Mouse (Mus musculus): ENCODE data around the gene Bhlha15.

The Bhlha15 gene

DNA sequence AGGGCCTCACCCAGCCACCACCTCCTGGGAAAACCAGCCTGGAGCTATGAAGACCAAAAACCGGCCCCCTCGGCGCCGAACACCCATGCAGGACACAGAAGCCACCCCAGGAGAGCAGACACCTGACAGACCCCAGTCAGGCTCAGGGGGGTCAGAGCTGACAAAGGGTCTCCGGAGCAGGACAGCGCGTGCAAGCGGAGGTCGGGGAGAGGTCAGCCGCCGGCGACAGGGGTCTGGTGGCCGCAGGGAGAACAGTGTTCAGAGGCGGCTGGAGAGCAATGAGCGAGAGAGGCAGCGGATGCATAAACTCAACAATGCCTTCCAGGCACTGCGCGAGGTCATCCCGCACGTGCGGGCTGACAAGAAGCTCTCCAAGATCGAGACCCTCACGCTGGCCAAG is 940 bp downstream of the Bhlha15 start:
- DNase-seq (ENCODE audit: low spot score), result no peak

DNA sequence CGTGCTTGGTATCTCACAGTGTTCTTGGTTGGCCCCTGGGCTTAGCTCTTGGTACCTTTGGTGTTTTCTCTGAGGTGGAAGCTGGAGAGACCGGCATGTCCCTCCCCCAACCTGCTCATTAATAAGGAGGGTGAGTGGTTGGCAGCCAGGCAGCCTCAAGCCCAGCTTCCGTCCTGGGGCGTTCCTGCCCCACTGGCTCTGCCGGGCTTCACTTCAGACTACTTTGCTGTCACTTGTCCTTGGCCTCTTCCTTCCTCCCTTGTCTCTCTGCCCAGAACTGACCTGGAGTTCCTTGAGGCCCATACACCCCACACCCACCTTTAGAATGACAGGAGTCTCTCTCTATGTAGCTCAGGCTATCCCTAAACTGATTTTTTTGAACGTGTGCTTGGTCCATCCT is 2.6 kb downstream of the Bhlha15 start:
- DNase-seq (ENCODE audit: low spot score), result no peak

DNA sequence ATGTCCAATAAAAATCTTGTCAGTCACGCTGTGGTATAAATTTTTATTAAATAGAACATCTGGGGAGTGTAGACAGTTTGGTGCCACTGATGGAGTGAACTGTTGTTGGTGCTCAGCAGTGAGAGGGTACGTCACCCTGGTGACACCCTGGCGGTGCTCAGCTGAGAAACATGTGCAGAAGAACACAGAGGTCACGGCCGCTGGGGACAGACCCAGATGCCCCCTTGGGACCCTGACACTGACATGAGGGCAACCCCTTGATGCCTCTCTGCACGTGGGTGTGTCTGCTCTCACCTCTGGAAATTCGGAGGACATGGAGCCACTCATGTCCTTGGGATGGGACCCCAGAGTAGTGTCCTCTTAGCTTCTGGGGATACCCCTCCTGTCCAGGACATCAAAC is 4.3 kb downstream of the Bhlha15 start:
- DNase-seq (ENCODE audit: low spot score), result no peak

DNA sequence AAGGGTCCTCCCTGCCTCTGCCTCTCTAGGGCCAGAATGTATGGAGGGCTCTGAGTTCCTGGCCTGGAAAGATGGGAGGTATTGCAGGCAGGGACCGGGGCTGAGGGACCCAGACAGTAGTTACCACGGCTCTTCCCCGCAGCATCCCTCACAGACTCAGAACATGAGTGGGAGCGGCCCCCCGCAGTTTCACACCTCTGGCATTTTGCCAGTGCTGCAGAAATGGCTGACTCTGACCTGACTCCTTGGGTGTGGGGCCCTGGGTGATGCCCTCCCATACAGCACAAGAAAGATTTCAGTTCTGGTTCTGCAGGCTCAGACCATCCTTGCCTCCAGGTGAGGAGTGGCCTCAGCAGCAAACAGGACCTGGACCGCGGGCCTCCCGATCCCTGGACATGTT is 5.5 kb downstream of the Bhlha15 start:
- no peak for DNase-seq (ENCODE audit: low spot score)

DNA sequence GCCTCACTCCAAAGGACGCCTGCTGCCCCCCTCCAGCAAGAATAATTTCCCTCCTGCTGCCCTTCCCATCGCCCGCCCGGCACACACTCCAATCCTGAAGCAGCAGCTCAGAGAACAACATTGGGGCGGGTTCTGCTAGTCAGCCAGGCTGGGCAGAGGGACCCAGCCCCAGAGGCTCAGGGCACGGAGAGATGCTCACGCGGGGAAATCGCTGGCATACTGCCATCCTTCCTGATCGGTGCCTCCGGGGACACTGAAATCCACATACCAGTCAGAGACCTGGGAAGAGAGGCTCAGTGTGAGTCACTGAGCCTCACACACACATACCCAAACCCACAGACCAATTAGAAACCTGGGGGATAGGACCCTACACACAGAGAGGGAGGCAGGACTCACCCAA is 10.5 kb downstream of the Bhlha15 start:
- no peak for DNase-seq (ENCODE audit: low spot score)

DNA sequence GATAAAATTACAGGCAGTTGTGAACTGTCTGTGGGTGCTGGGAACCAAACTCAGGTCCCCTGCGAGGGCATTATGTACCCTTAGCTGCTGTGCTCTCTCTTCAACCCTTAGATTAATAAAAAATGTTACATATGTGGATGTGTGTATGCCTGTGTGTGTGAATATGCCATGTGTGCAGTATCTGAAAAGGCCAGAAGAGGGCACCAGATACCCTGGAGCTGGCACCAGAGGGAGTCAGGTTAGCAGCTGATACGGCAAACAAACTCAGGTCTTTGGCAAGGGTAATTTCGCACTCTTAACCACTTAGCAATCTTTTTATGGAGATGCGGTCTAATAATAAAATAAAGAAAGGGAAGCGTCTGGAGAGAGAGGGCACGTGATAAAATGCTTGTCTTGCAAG is 12.3 kb downstream of the Bhlha15 start:
- DNase-seq (ENCODE audit: low spot score), result no peak

DNA sequence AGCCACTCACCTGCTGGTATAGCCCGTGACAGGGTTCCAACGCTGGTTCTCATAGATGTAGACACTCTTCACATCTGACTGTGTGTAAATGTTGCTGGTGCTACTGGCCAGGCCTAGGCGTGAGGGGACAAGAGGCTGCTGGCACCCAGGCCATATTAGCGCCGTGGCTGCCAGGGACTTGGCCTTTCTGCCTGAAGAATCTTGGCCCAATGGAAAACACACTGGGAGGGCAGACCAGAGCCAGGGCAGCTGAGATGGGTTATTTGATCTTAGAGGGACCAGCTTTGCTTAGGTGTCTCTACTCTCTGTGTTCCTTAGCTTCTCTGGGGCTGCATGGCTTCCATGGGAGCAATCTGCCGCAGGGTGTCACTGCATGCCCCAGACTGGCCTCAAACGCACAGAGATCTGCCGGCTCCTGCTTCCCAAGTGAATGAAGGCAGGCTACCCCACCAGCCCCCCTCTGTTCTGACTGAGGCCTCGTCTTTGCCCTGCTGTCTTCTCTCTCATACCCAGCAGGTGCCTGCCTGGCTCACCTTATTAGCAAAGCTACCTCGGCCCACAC is 13.4 kb downstream of the Bhlha15 start:
- no peak for DNase-seq (ENCODE audit: low spot score)

DNA sequence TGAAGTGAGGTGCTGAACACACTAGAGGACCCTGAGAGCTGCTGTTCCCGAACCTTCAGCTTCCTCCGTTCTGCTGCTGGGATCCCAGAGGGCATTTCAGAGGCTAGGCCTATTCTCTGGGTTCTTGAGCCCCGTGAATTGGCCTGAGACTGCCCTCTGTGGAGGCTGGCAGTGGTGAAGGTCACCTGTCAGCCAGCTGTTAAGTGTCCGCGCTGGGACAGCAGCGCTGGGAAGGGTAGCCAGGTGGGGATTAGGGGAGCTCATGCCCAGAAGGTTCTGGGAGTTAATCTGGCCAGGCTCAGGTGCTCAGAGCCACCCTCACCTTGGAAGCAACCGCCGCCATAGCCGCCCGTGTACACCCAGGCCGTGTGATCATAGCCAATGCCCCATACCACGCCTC is 14.2 kb downstream of the Bhlha15 start:
- no peak for DNase-seq (ENCODE audit: low spot score)

DNA sequence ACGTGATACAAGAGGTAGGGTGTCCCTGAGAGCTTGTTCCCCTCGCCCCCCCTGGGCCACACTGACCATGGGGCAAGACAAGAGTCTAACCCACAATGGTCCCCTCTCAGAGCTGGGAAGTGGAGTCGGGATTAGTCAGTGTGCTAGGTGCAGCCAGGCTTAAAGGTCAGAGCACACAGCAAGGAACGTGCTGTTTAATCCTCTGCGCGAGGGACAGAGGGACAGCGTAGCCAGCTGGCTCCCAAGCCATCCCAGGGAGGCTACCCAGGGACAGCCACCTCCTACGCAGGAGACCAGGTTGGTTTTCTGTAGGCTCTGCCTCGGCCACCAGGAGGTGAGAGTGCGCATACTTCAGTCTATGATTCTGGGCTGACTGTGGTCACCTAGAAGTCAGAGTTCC is 14.8 kb downstream of the Bhlha15 start:
- no peak for DNase-seq (ENCODE audit: low spot score)

DNA sequence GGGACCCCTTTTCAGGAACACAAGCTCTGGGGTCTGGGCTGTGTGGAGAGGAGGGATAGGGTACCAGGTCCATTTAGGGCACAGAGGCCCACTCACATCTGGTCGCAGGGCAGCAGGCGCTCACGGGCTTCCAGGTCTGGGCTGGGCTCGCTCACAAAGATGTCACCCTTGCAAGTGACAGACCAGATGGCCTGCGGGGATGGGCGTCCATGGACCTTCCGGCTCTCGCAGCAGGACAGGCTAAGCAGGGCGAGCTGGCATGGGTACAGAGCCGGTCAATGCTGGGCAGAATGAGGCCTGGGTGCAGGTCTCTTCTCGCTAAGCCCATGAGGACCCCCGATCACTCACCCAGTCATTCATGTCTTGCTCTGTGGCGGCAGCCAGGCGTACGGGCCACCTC is 16.0 kb downstream of the Bhlha15 start:
- no peak for DNase-seq (ENCODE audit: low spot score)

DNA sequence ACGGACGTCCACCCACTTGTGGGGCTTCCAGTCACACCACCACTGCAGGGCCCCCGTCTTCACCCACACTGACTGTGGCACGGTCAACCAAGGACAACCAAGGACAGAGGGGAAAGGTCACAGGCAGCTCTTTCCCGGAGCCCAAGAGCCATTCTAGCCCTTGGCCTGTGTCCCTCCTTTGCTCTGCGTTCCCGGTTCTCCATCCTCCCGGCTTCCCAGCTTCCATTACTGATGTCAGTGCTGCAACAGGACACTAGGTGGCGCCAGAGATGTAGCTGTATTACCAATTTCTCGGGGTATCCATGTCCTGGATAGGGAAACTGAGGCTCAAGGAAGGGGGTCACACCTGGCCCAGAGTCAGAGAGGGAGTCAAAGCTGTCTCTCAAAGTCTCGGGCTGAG is 17.4 kb downstream of the Bhlha15 start:
- no peak for DNase-seq (ENCODE audit: low spot score)

DNA sequence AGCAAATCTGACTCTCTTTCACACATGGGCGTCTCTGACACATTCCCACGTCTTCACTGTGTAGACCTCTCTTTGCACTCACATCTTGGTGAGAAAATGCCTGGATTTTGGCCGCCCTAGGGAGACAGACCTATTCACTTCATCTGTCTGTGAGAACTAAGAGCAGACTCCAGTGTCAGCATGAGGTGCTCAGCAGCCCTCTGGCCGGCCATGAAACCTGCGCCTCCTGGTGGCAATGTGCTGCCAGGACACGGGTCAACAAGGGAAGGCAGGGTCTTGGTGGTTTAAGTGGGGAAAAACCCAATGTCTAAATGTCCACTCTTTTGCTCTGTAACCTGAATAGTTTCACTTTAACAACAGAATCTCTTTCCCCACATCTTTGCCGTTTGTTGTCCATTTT is 24.4 kb downstream of the Bhlha15 start:
- DNase-seq (ENCODE audit: low spot score), result peak; percentile 62

DNA sequence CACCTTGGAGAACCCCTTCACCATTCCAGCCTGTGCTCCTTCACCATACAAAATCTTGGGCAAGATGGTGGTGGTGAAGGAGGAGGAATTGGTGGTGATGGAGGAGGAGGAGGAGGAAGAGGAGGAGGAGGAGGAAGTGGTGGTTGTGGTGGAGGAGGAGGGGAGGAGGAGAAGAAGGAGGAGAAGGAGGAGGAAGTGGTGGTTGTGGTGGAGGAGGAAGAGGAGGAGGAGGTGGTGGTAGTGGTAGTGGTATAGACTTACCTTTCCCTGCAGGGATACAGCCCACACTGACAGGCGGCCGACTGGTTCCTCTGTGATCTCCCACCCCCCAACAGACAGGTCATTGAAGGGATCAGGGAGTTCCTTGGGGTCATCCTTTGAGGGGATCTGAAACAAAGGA is 25.9 kb downstream of the Bhlha15 start:
- no peak for DNase-seq (ENCODE audit: low spot score)

DNA sequence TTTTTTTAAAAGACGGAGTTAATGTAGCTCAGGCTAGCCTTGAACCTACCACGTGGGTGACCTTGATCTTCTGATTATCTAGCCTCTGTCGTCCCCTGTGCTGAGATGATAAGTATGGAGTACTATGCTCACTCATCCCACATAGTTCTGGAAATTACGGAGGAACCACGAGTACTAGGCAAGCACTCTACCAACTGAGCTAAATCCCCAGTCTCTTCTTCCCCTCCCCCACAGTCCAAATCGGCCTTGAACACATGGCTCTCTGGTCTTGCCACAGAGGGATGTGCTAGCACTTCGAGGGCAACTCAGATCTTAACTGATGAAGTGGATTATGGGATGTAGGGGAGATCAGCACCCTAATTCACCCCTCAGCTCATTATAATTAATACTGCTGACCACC is 28.0 kb downstream of the Bhlha15 start:
- DNase-seq (ENCODE audit: low spot score), result no peak

DNA sequence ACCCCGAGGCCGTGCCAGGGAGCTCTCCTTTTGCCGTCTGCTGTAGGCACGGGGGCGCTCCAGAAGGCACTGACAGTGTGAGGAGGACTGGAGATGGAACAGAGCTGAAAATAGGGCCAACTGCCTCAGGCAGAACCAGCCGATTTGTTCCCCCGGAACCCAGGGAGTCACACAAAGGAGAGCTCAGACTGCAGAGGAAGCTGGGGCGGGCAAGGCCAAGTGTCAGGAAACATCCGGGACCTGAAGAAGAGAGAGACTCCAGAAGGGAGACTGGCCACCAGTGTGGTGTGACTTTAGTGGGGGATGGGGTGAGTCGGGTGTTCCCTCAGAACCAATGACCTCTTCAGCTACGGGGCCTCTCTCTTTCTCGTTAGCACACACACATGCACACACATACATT is 29.2 kb downstream of the Bhlha15 start:
- no peak for DNase-seq (ENCODE audit: low spot score)

DNA sequence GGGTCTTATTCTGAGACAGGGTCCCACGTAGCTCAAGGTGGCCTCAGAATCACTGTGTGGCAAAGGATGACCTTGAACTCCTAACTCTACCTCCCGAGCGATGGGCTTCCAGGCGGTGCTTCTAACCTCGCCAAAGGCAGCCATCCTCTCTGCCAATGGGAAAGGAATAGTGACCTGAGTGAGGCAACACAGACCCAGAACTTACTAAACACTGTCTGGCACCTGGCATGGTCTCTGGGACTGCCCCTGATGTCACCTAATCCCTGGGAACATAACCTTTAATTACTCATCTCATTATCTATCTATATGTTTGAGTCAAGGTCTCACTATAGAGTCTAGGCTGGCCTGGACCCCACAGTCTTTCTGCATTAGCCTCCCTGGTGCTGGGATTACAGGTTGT is 29.9 kb downstream of the Bhlha15 start:
- no peak for DNase-seq (ENCODE audit: low spot score)

DNA sequence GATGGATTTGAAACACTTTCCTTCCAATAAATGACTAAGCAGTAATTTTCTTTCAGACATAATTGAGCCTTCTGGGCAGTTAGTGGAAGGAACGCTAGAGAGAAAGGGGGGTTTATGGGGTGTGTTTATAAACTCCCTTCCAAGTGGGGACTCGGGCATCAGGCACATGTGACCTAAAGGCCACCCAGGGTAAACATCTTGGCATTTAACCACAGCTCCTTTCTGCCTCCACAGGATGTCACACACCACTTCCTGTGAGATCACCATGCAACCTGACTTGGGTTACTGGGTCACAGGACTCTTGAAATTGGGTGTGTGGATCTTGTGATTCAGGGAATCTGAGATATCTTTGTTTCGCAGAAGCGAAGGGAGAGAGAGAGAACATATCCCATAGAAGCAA is 31.2 kb downstream of the Bhlha15 start:
- no peak for DNase-seq (ENCODE audit: low spot score)

DNA sequence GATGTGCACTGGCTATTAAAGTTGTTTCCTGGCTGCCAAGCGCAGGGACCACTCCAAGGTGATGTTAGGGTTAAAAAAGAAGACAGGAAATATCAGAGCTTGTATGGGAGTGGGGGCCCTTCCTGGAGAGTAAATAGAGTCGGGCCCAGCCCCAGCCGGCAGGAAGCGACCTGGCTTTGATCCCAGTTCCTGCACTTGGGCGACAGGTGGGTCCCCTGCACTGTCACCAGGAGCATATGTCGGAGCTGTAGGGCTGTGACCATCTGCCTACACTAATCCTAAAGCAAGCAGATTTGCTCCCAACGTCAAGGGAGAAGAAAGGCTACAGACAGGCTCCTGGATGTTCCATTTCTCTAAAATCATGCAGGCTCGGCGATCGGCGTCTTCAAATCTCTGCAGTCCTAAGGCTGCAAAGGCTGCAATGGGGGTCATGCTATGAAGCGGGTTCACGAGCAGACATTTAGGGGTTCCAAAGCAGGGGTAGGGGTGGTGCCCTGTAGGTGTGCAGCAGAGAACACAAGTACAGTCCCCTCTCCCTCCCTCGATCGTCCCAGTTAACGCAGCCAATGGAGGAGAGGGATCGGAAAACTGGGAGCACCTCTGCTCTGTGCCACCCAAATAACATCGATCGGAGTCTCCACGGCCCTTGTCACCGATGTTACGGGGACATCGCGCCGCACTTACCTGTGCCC is 32.9 kb downstream of the Bhlha15 start:
- DNase-seq (ENCODE audit: low spot score), result peak; percentile 41

DNA sequence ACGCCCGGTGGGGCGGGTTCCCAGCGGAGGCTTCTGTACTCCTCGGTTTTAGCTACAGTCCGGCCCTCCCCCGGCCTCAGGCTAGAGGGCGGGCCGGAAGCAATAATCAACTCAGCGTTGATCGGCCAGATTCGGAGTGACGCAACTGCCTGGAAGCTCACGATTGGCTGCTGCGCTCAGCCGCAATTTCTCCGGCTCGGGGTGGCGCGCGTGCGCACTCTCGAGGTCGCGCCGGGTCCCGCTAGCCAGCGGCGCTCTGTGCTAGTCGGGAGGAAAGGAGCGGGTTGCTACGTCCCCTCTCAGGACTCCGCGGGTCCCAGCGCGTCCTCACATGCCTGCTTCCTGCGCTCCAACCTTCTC is 33.4 kb downstream of the Bhlha15 start, which contains the start of gene Tecpr1:
Gene Tecpr1 (minus strand): TSS at position 113 of the 360 bp plus-strand sequence.
- DNase-seq (ENCODE audit: low spot score), result peak; percentile 94

DNA sequence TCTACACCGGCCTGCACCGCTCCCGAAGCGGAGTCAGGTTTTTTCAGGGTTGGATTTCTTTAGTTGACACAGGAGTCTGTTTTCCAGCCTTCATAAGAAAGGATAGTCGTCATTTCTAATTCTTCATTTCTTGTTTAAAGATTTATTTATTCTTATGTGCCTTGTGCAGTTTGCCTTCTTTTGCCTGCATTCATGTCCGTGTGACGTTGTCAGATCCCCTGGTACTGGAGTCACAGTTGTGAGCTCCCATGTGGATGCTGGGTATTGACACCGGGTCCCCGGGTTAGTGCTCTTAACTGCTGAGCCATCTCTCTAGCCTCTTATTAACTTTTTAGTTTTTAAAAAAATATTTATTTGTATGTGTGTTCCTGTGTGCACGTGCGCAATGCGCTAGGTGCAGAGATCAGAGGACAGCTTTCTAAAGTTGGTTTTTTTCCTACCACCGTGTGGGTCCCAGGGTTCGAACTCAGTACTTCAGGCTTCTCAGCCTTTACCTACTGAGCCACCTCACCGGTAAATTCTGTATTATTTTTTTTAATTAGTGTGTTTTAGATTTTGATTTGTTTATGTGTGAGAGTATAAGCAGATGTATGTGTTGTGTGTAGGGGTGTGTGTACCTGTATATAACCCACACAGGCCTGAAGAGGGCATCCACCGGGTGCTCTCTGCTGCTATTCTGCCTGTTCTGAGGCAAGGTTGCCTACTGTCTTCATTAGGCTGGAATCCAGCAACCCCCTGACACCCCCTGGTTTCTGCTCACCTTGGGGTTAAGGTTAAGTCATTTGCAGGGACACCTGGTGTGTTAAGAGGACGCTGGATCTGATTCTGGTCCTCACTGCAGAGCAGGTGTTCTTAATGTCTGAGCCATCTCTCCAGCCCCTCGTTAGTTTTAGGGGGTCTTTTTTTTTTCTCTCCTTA is 34.1 kb downstream of the Bhlha15 start:
- no peak for DNase-seq (ENCODE audit: low spot score)

DNA sequence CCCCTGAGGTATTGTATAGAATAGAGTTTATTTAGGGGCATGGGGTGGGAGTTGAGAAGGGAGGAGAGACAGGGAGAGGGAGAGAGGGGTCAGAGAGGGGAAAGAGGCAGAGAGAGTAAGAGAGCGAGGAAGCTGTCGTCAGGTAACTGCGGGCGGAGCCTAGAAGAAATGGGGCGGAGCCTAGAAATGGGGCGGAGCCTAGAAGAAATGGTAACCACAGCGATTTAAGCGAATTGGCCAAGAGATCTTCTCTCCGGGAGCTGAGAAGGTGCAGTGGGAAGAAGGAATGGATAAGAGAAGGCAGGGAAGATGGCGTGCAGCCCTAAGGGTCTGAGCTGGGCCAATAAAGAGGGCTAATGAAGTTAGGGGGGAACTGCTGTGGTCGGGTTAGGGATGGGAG is 36.1 kb downstream of the Bhlha15 start:
- no peak for DNase-seq (ENCODE audit: low spot score)

DNA sequence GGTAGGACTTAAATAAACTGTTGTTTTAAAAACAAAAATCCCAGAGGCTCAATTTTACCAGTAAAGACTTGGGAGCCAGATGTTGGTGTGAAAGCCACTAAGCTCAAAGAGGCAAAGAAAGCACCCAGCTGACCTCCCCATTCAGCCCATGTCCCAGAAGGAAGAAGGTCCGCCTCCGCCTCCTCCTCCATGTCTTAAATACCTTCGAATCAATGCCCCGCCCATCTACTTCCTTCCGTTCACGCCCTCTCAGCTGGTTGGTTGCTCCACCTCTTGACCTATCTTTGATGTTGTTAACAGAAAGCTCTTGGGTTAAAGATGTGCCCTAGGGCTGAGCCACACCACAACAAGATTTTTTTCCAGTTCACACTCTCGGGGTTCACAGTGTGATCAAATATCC is 40.1 kb downstream of the Bhlha15 start:
- no peak for DNase-seq (ENCODE audit: low spot score)

DNA sequence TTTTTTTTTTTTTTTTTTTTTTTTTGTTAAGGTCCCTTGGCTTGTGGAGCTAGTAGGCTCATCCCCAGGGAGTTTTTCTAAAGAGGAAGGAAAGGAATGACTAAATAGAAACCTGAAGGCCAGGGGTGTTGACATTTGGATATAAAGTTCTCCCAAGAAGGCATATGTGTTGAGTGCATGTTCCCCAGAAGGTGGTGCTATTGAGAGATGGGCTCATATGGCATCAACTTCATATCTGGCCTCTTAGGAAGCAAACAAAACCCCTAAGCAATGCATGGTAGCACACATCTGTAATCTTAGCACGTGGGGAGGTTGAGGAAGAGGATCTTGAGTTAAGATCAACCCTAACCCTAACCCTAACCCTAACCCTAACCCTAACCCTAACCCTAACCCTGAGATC is 41.3 kb downstream of the Bhlha15 start:
- DNase-seq (ENCODE audit: low spot score), result no peak

All from yolk sac, embryonic 10.5 days (tissue).